Mouse (Mus musculus): Measurements from ENCODE around the gene Dgki. TPM values are rescaled to one million over a fixed set of nuclear protein-coding genes. Genes with fewer than 3 reads are reported as not detected.

Gene Dgki
- polyA plus RNA-seq, 1 experiment from 2014 or later = 7.0 TPM

DNA sequence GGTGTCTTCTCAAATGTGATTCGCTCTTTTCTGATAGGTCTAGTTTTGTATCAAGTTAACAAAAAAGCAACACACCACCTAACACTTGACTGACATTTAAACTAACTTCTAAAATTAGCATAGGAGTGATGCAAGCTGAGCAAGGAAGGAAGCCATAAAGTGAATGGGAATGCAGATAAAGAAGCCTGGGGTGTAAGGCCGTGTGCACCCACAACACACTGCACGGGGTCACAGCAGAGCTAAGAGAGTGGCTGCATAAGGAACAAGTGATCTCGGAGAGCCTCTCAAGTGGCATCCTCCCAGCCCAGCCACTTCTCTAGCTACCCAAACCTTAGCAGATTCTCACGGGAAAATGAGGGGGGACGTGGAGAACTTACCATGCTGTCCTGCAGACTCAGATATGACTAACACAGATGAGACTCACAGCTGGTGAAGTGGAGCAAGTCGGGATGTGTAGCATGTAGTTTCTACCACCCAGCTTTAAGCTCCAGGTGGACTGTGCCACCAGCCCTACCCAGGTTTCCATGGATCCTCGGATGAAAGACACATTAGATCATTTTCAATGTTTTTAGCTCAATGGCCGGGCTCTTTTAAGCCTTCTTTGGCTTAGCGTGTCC lies 38.6 kb downstream of the Dgki start:
- Histone ChIP-seq H3K36me3 (no peaks in the 10 kb centered on the region), H3K27me3 (no peaks in the 10 kb centered on the region), H3K9ac (no peak overlapping the region), H3K4me1 (replicated peaks) (no peaks in the 10 kb centered on the region), H3K4me3 (no peak overlapping the region), H3K9me3 (no peaks in the 10 kb centered on the region), H3K4me2 (no peak overlapping the region), H3K27ac (replicated peaks) (no peak overlapping the region)
- no peak for ATAC-seq (ENCODE audit: low FRiP score, low read depth)
- WGBS = 87% methylated on average over 10 of the region's 10 CpGs

DNA sequence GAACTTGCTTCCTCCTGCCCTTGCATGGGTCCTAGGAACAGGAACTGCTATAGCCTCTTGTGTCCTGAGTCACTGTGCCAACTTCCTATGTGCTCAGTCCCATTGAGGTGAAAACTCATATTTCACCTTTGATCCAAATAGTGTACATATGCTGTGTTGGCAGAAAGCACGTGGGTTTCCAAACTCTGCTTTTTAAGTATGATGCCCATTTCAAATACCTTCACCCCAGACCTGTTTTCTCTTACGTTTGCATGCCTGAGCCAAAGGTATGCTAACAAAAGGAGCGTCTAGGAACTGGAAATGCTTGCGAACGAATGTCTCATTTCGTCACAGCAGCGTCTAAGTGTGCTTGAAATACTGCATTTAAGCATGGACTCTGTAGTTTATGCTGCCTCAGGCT lies 41.3 kb downstream of the Dgki start:
- Histone ChIP-seq H3K4me3 (no peak overlapping the region), H3K27ac (replicated peaks) (no peak overlapping the region), H3K27me3 (no peaks in the 10 kb centered on the region), H3K4me2 (no peak overlapping the region), H3K4me1 (replicated peaks) (no peaks in the 10 kb centered on the region), H3K9ac (no peak overlapping the region), H3K36me3 (no peaks in the 10 kb centered on the region), H3K9me3 (no peaks in the 10 kb centered on the region)
- ATAC-seq (ENCODE audit: low FRiP score, low read depth) = no peak
- 85% methylated on average over 7 of the region's 7 CpGs for WGBS

DNA sequence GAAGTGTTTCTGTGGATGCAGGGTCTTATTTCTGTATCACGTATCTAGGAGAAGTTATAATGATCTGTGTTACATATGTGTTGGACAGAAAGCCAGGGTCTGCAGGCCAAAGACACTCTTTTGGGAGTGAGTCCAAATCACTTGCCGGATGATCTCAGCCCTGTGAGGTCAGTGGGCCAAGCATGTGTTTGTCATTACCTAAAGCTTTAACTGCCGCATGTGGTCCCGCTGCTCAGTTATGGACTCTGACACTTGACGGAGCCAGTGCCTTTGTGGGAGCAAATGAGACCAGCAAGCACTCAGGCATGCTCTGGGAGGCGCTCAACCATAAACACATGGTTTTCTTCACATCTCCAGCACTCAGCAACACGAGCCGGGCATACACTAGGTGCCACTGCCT lies 45.8 kb downstream of the Dgki start:
- no peaks in the 10 kb centered on the region for H3K27me3 ChIP-seq
- no peaks in the 10 kb centered on the region for H3K9me3 ChIP-seq
- H3K36me3 ChIP-seq = no peaks in the 10 kb centered on the region
- ATAC-seq (ENCODE audit: low FRiP score, low read depth) = no peak
- no peak overlapping the region for H3K4me2 ChIP-seq
- no peak overlapping the region for H3K4me3 ChIP-seq
- 55% methylated on average over 8 of the region's 8 CpGs for WGBS
- no peak overlapping the region for H3K27ac ChIP-seq (replicated peaks)
- H3K4me1 ChIP-seq (replicated peaks) = no peaks in the 10 kb centered on the region
- H3K9ac ChIP-seq = no peak overlapping the region

DNA sequence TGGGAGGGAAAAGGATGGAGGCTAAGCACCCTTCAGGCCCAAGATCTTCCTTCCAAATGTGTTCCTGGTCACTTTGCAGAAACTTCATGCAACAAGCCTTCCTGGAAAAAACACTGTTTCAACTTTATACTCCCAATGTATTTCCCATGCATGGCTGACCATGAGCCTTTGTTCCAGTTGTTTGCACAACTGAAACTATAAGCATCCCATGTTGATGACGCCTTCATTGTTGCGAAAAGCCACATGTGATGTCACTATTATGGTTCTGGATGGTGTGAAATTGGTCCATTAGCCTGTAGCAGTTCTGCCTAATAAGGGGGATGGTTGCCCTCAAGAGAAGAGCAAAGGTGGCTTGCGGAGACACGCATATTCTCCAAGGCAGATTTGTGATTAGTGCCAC lies 47.4 kb downstream of the Dgki start:
- Histone ChIP-seq H3K4me3 (no peak overlapping the region), H3K4me2 (no peak overlapping the region), H3K36me3 (no peaks in the 10 kb centered on the region), H3K9me3 (no peaks in the 10 kb centered on the region), H3K27ac (replicated peaks) (no peak overlapping the region), H3K4me1 (replicated peaks) (no peaks in the 10 kb centered on the region), H3K27me3 (no peaks in the 10 kb centered on the region), H3K9ac (no peak overlapping the region)
- no peak for ATAC-seq (ENCODE audit: low FRiP score, low read depth)
- WGBS = 85% methylated on average over 4 of the region's 4 CpGs

DNA sequence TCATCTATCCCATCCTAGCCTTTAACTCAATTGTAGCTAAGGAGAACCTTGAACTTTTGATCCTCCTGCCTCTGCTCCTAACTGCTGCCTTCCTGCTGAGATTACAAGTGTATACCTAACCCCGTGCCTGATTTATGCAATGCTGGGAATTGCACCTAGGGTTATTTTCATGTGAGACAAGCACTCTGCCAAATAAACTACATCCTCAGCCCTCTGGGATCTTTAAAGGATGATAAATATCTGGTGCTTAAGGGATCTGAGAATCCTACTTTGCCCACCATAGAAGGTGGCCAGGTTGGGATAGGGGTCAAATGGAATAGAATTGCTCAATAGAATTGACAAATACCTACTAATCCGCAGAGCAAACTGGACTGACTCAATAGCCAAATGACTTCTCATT lies 49.3 kb downstream of the Dgki start:
- no peaks in the 10 kb centered on the region for H3K27me3 ChIP-seq

DNA sequence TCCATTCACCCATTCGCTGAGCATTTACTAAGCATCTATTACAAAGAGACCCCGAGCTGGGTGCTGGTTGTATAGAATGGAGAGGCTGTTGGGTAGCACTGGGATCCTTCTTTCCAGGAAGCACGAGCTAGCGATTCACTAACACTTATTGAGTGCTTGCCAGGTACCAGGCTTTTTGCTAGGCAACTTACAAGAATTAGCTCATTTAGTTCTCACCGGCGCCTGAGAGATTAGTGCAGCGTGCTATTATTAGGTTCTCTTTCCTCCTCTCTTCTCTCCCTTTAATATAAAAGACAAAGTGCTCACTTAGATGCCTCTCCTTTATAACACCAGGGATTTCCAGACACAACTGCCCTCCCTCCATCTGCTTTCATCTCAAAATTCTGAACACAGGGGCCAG lies 54.2 kb downstream of the Dgki start:
- Histone ChIP-seq H3K27ac (replicated peaks) (peak overlapping the region; percentile 45; the same call in 1 of the 2 replicates), H3K4me2 (no peak overlapping the region), H3K9me3 (no peaks in the 10 kb centered on the region), H3K27me3 (no peaks in the 10 kb centered on the region), H3K4me1 (replicated peaks) (0 out of 2 replicates have a peak, but pooled peaks cover 10% of the 10 kb centered on the region), H3K9ac (no peak overlapping the region), H3K4me3 (no peak overlapping the region), H3K36me3 (no peaks in the 10 kb centered on the region)
- 58% methylated on average over 7 of the region's 7 CpGs for WGBS
- peak; percentile 19; the same call in 1 of the 2 replicates for ATAC-seq (ENCODE audit: low FRiP score, low read depth)

More for the DNA sequence above, 49.3 kb downstream of the Dgki start:
- no peak overlapping the region for H3K4me2 ChIP-seq
- ATAC-seq (ENCODE audit: low FRiP score, low read depth) = no peak
- no peak overlapping the region for H3K27ac ChIP-seq (replicated peaks)
- no peak overlapping the region for H3K9ac ChIP-seq
- H3K36me3 ChIP-seq = no peaks in the 10 kb centered on the region
- WGBS = 91% methylated on average over 2 of the region's 2 CpGs
- no peaks in the 10 kb centered on the region for H3K9me3 ChIP-seq
- H3K4me1 ChIP-seq (replicated peaks) = 0 out of 2 replicates have a peak, but pooled peaks cover 3% of the 10 kb centered on the region
- no peak overlapping the region for H3K4me3 ChIP-seq

DNA sequence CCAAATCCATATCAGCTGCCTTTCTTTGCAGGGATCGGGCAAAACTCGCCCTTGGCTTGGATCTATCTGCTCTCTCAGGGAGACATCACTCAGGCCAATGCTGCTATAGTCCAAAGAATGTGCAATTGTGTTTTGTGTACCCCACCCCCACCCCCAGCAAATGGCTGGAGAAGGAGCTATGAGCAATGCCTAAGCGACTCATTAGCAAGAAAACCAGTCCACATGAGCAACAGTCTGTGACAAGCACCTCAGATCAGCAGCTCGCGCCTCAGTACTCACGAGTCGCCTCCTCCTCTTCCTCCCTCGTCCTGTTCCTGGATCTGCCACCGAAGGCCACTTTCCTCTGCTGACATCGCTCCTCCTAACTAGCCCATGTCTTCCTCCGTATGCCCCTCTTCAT lies 55.9 kb downstream of the Dgki start:
- Histone ChIP-seq H3K4me3 (no peak overlapping the region), H3K9me3 (no peaks in the 10 kb centered on the region), H3K4me2 (no peak overlapping the region), H3K27me3 (no peaks in the 10 kb centered on the region), H3K27ac (replicated peaks) (no peak overlapping the region), H3K36me3 (no peaks in the 10 kb centered on the region), H3K9ac (no peak overlapping the region), H3K4me1 (replicated peaks) (0 out of 2 replicates have a peak, but pooled peaks cover 10% of the 10 kb centered on the region)
- ATAC-seq (ENCODE audit: low FRiP score, low read depth) = no peak
- 87% methylated on average over 11 of the region's 11 CpGs for WGBS

DNA sequence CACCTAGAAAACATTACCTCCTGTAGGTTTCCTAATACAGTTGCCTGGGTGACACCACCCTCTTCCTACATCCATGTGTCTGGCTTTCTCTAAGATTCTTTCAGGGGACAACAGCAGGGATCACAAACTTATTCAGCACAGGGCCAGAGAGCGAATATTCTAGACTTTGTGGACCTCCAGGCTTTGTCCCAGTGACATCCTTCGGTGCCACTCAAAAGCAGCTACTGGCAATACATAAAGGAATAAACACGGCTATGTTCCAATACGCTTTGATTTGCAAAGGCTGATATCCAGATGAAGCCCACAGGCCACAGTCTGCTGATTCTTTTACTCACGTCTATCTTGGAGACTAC lies 57.2 kb downstream of the Dgki start:
- Histone ChIP-seq H3K4me3 (no peak overlapping the region), H3K9ac (no peak overlapping the region), H3K36me3 (no peaks in the 10 kb centered on the region), H3K9me3 (no peaks in the 10 kb centered on the region), H3K27ac (replicated peaks) (no peak overlapping the region; the same call in 1 of the 2 replicates), H3K4me1 (replicated peaks) (0 out of 2 replicates have a peak, but pooled peaks cover 10% of the 10 kb centered on the region), H3K27me3 (no peaks in the 10 kb centered on the region), H3K4me2 (no peak overlapping the region)
- no peak for ATAC-seq (ENCODE audit: low FRiP score, low read depth)
- 55% methylated on average over 5 of the region's 5 CpGs for WGBS

DNA sequence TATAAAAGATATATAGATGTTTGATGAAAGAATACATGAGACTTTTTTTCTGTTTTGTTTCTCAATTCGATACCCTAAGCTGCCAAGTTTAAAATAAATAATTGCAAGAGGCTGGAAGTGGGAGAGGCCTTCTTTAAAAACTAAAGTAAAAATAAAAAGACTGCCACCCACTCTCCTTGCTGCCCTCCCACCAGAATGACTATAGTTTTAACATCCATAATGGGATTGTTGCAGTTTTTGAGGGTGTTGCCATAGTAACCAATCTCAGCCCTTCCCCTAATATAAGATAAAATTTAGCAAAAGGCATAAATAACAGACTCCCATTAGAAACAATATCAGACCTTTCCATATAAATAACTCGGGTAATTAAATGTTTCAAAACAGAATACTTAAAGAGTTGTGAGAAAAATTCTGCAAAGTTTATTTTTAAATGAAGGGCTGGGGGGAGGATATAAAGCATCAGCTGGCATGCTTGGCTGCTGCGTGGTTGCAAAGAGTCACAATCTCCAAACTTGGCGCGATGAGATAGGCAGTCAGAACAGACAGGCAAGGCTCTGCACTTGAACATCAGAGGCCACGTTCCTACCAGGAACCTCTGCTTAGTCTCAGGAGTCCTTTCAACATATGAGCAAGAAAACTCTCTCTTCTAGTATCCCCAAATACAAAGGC lies 57.8 kb downstream of the Dgki start:
- WGBS = 50% methylated on average over 6 of the region's 6 CpGs
- Histone ChIP-seq H3K9ac (no peak overlapping the region), H3K36me3 (no peaks in the 10 kb centered on the region), H3K4me2 (no peak overlapping the region), H3K27ac (replicated peaks) (no peak overlapping the region; the same call in 1 of the 2 replicates), H3K4me3 (no peak overlapping the region), H3K27me3 (no peaks in the 10 kb centered on the region), H3K9me3 (no peaks in the 10 kb centered on the region), H3K4me1 (replicated peaks) (0 out of 2 replicates have a peak, but pooled peaks cover 10% of the 10 kb centered on the region)
- ATAC-seq (ENCODE audit: low FRiP score, low read depth) = no peak

DNA sequence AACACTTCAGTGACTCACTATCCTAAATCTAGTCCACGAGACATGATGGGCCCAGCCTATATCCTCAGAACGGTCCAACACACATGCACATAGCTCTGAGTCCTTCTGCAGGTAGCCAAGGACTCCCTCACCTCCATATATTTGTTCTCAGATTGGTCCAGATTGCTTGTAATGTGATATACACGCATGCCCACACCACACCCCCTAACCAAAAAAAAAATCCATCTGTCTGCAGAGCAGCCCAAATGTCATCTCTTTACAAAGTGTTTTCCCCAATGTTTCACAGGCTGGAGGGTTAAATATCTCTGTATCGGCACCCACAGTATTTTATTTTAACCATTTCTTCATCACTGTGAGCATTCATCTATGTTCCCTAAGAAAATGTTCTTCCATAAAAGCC lies 58.5 kb downstream of the Dgki start:
- 0 out of 2 replicates have a peak, but pooled peaks cover 12% of the 10 kb centered on the region for H3K4me1 ChIP-seq (replicated peaks)
- no peak overlapping the region for H3K9ac ChIP-seq
- no peaks in the 10 kb centered on the region for H3K9me3 ChIP-seq
- H3K36me3 ChIP-seq = no peaks in the 10 kb centered on the region
- no peak overlapping the region for H3K4me3 ChIP-seq
- H3K4me2 ChIP-seq = no peak overlapping the region
- WGBS = 86% methylated on average over 4 of the region's 4 CpGs
- H3K27me3 ChIP-seq = no peaks in the 10 kb centered on the region
- no peak overlapping the region for H3K27ac ChIP-seq (replicated peaks)
- no peak for ATAC-seq (ENCODE audit: low FRiP score, low read depth)

DNA sequence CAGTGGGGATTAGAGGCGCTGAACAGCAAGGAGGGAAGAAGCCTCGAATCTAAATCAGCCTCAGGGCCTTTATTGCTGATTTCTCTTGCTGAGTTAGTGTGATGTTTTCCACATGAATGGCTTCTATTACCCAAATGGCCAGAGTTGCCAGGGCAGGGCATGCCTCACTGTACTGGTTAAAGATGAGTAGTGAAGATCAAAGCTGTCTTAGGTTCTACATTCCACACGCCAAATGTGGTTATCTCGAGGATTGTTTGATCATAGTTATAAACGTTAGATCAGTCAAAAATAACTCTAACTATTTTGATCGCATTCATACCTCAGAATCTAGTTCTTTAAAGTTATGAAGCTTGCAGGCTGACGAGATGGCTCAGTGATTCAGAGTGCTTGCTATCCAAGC lies 59.8 kb downstream of the Dgki start:
- ATAC-seq (ENCODE audit: low FRiP score, low read depth) = no peak
- Histone ChIP-seq H3K9me3 (no peaks in the 10 kb centered on the region), H3K9ac (no peak overlapping the region), H3K27ac (replicated peaks) (no peak overlapping the region), H3K36me3 (no peaks in the 10 kb centered on the region), H3K4me1 (replicated peaks) (0 out of 2 replicates have a peak, but pooled peaks cover 9% of the 10 kb centered on the region), H3K4me2 (no peak overlapping the region), H3K4me3 (no peak overlapping the region), H3K27me3 (no peaks in the 10 kb centered on the region)
- 77% methylated on average over 7 of the region's 7 CpGs for WGBS

DNA sequence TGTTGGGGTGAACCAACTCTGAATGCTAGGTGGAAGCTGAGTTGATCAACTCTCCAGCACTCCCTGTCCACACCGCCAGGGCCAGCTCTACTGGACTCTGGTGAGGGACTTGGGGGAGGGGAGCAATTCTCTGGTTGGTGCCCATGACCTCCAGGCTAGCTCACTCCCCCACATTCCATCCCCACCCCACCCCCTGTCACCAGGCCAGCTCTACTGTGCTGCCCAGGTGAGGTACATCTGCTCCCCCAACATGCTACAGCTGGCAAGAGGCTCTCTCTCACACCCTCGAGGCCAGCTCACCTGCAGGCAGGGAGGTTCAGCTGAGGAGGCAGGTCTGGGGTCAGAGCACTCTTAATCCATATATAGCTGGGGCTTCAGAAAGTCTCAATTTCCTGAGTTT lies 63.1 kb downstream of the Dgki start:
- Histone ChIP-seq H3K9me3 (no peaks in the 10 kb centered on the region), H3K36me3 (no peaks in the 10 kb centered on the region), H3K27me3 (no peaks in the 10 kb centered on the region), H3K4me3 (no peak overlapping the region), H3K9ac (no peak overlapping the region), H3K27ac (replicated peaks) (no peak overlapping the region), H3K4me1 (replicated peaks) (0 out of 2 replicates have a peak, but pooled peaks cover 3% of the 10 kb centered on the region), H3K4me2 (no peak overlapping the region)
- ATAC-seq (ENCODE audit: low FRiP score, low read depth) = no peak
- WGBS = 71% methylated on average over 2 of the region's 2 CpGs

Measured in hindbrain, embryonic 15.5 days (tissue).